Mouse (Mus musculus): Measurements from ENCODE around the gene Cldn19. TPM values are rescaled to one million over a fixed set of nuclear protein-coding genes. Genes with fewer than 3 reads are reported as not detected.

Cldn19 gene
- 3.4 TPM in 2 replicates for polyA plus RNA-seq (2012; rRNA removed)

DNA sequence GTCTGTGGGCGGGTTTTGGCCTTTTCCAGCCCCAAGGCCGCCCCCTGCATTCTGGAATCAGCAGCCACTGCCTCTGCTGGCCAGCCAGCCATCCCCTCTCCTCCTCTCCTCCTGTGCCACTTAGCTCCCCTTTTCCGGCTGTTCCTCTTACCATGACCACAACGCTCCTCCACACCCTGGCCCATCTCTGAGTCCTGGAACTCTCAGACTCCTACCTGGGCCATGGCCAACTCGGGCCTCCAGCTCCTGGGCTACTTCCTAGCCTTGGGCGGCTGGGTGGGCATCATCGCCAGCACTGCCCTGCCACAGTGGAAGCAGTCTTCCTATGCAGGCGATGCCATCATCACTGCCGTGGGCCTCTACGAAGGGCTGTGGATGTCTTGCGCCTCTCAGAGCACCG lies at the start of gene Cldn19:
Gene Cldn19, plus strand, starts transcription at position 64 of the 400 bp plus-strand sequence.
- no peak for DNase-seq (ENCODE audit: extremely low spot score in 1 of 2, low spot score in 1 of 2)

- no peak for DNase-seq (ENCODE audit: extremely low spot score in 1 of 2, low spot score in 1 of 2)
These were observed 38.5 kb upstream of the Cldn19 start for GRCm38 (mm10) chr4:119216667-119217066.

- no peak for DNase-seq (ENCODE audit: extremely low spot score in 1 of 2, low spot score in 1 of 2)
These were observed 37.0 kb upstream of the Cldn19 start, which contains the start of gene Tmem269 for GRCm38 (mm10) chr4:119218169-119218568. Gene Tmem269, minus strand, starts transcription at chr4:119218217.

- DNase-seq (ENCODE audit: extremely low spot score in 1 of 2, low spot score in 1 of 2) = peak in 1 of 2 experiments; percentile 52
These were observed 31.5 kb upstream of the Cldn19 start for GRCm38 (mm10) chr4:119223696-119224095.

DNA sequence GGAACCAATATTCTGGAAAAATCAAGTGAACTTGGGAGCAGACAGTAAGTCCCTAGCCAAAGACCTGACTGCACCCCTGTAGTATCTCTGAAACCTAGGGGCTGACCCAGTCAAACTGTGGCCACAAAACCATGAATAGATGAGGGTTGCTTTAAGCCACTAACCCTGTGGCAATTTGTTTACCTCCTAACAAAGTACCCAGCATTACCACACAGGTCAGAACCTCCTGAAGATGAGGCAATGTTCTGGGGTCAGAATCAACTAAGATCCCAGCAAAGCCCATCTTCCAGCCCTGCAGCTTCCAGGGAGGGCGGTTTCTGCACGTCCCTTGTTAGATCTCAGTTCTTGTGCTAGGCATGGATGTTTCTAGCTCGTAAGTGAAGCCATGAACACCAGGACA lies 30.7 kb upstream of the Cldn19 start:
- DNase-seq (ENCODE audit: extremely low spot score in 1 of 2, low spot score in 1 of 2) = no peak

DNA sequence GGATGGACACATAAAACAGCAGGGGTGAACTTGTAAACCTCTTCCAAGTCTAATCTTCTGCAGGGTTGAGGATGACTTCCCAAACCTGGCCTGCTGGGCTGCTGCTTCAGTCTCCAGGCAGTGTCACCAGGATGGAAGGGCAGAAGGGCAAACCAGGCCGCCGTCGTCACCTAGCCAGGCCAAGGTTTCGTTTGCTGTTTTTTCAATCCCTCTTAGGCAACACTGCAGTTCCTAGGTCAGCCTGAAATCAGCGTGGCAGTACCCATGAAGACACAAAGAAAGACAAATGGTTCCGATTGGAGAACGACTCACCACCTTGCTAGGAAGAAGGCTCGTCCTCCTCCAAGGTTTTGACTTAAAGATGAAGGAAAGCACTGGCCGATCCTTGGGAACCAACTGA lies 29.5 kb upstream of the Cldn19 start:
- DNase-seq (ENCODE audit: extremely low spot score in 1 of 2, low spot score in 1 of 2) = no peak

- no peak for DNase-seq (ENCODE audit: extremely low spot score in 1 of 2, low spot score in 1 of 2)
These were observed 28.5 kb upstream of the Cldn19 start for GRCm38 (mm10) chr4:119226751-119227150.

DNA sequence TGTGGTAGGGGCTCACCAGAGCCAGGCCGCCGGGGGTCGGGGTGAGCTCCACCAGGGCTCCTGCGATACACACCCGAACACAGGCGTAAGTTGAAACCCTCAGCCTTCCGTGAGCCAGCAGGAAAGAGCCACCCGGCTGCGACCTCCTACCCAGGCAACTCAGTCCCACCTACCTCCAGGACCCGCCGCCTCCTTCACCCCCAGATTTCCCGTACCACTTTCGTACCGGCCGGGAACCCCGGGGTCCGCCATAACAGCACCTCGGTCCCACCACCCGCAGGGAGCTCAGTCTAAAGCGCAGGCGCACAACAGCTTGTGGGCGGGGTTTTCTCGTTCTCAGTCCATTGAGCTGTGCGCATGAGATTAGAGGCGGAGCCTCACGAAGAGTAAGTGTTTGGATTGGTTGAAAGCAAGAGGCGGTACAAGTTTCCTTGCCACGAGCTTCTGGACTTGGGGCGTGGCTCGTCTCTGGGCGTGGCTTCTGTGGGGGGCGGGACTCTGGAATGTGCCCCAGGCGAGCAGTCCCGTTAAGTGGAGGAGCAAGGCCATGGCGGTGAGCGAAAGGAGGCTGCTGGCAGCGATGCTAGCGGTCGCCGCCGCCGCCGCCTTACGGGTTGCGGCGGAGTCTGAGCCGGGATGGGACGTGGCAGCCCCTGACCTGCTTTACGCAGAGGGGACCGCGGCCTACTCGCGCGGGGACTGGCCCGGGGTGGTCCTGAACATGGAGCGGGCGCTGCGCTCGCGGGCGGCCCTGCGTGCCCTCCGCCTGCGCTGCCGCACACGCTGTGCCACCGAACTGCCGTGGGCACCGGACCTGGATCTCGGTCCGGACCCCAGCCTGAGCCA lies 22.6 kb upstream of the Cldn19 start, which contains the start of the genes AU022252 and P3h1:
Gene AU022252, minus strand, starts transcription at position 303 of the 846 bp plus-strand sequence.
Gene P3h1, plus strand, starts transcription at position 506 of the 846 bp plus-strand sequence.
- DNase-seq (ENCODE audit: extremely low spot score in 1 of 2, low spot score in 1 of 2) = peak; percentile 99 to 100

DNA sequence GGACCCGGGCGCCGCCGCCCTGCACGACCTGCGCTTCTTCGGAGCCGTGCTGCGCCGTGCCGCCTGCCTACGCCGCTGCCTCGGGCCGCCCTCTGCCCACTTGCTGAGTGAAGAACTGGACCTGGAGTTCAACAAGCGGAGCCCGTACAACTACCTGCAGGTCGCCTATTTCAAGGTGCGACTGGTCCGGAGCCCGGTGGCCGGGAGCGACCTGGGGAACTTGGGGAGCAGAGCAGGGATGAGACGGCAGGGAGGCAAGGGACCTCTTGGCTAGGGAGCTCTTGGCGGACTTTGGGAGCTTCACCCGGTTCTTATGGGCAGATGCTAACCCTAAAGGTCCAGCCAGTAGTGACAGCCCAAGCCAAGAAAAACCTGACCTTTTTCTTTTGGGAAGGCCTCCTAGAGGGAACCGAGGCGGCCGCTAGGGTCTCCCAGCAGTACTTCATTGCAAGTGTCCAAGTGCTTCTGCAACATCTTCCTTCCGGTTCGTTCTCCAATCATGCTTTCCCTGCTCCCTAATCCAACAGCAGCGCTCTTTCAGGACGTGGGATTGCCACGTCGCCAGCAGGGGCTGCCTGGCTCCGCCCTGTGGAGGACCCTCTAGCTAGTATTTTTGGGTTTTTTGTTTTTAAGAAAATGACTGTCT lies 21.8 kb upstream of the Cldn19 start:
- peak in 1 of 2 experiments; percentile 67 for DNase-seq (ENCODE audit: extremely low spot score in 1 of 2, low spot score in 1 of 2)

DNA sequence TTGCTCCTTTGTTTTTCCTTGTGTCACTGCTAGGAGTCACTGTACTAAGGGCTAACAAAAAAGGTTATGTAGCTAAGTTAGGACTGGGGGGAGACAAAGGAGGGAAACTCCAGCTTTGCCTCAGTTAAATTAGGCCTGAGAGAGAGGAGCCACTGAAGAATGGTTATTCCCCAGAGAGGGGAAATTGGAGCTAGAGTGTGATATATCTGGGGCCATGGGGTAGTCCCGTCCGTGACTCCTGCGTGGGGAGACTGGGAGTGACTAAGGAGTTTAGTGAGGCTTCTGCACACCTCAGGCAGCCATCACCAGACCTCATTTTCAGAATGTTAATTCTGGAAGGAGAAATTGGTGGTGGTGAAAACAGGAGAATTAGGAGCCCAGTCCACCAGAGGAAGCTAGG lies 20.9 kb upstream of the Cldn19 start:
- no peak for DNase-seq (ENCODE audit: extremely low spot score in 1 of 2, low spot score in 1 of 2)

DNA sequence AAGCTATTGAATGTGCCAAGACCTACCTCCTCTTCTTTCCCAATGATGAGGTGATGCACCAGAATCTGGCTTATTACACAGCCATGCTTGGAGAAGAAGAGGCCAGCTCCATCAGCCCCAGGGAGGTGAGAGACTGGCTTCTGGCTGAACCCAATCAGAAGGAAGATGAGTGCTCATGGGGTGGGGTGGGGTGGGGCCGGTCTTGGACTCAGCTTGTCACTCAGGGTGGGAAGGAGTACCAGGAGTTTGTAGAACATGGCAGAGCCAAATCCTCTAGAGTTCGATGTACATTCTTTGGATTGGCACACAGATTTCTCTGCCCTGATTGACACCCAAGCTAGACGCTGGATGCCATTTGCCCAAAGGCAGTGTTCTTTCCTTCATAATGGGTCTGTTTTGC lies 16.6 kb upstream of the Cldn19 start:
- no peak for DNase-seq (ENCODE audit: extremely low spot score in 1 of 2, low spot score in 1 of 2)

DNA sequence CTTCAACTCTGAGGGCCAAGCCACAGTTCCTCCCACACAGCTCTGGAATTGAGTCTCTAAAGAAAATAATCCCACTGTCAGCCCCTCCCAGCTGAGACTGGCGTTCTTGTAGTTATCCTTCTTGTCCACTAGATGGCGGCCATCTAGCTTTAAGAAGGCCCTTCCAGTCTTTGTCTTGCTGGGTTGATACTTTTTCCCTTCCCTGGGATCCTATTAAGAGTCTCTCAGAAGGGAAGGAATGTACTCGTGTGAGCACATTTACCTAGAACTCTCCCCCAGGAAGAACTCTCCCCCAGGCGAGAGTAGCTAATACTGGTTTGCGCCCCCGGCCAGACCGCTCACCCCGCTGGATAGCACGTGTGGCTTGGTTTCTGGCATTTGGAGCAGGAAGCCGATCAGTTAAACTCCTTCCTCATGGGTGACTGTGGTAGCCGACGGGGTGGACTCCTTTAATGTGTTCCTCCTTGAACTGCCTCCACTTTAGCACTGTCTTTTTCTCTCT lies 16.0 kb upstream of the Cldn19 start:
- peak; percentile 42 to 81 for DNase-seq (ENCODE audit: extremely low spot score in 1 of 2, low spot score in 1 of 2)

DNA sequence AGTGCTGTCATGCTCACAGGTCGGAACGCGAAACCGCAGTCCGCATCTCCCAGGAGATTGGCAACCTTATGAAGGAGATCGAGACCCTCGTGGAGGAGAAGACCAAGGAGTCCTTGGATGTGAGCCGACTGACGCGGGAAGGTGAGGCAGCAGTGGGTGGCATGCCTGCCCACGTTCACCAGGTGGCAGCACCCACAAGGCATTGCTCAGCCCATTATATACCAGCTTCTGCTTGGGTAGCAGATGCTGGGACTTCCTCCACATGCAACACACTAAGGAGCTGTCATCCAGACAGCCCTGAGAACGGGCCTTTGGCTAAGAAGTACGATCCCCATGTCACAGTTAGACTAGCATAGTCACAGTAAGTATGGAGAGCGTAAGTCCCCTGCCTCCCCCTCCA lies 13.6 kb upstream of the Cldn19 start:
- peak; percentile 49 to 69 for DNase-seq (ENCODE audit: extremely low spot score in 1 of 2, low spot score in 1 of 2)

- no peak for DNase-seq (ENCODE audit: extremely low spot score in 1 of 2, low spot score in 1 of 2)
These were observed 12.6 kb upstream of the Cldn19 start for GRCm38 (mm10) chr4:119242571-119242970.

GRCm38 (mm10) chr4:119244468-119245240 lies 10.6 kb upstream of the Cldn19 start:
- peak; percentile 78 to 83 for DNase-seq (ENCODE audit: extremely low spot score in 1 of 2, low spot score in 1 of 2)

- peak; percentile 78 to 84 for DNase-seq (ENCODE audit: extremely low spot score in 1 of 2, low spot score in 1 of 2)
These were observed 9.7 kb upstream of the Cldn19 start for GRCm38 (mm10) chr4:119245556-119245955.

DNA sequence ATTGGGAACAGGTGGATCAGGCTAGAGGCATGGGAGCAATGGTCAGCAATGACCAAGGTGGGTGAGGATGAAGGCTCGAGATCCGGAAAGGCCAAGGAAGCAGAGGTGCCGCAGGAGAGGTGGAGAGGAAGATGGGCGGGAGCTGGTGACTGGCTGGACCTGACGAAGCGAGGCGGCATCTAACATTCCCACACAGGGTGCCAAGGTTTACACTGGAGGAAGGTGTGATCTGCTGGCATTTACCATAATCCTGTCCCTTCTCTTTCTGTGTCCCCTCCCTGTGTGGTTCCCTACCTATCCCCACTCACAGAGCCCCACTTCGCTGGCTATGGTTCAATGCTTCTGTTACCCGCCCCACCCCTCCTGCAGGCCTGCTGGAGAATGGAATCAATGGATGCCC lies 9.3 kb upstream of the Cldn19 start:
- DNase-seq (ENCODE audit: extremely low spot score in 1 of 2, low spot score in 1 of 2) = peak in 1 of 2 experiments; percentile 57

DNA sequence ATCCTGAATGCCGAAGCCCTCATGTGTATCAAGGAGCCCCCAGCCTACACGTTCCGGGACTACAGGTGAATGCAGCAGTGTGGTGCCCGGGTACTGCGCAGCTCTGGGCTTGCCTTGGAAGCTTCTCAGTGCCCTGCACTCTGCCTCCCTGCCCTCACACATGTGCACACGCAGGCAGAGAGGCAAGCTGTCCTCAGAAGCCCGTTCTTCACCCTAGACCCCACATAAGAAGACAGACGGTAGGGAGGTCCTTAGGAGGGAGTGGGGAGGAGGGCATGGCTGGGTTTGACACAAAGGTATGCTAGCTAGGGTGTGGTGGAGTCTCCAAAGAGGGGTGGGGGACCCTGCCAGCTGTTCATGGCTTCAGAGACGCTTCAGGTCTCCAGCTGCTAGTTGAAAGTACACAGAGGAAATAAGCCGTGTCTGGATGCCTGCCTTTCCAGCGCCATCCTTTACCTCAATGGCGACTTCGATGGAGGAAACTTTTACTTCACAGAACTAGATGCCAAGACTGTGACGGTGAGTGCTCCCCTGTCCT lies 8.5 kb upstream of the Cldn19 start:
- no peak for DNase-seq (ENCODE audit: extremely low spot score in 1 of 2, low spot score in 1 of 2)

- DNase-seq (ENCODE audit: extremely low spot score in 1 of 2, low spot score in 1 of 2) = peak in 1 of 2 experiments; percentile 85
These were observed 7.6 kb upstream of the Cldn19 start for GRCm38 (mm10) chr4:119247462-119248235.
